Mouse (Mus musculus) limb, embryonic 11.5 days (tissue): ENCODE data around the gene Rab22a. TPM values are rescaled to one million over a fixed set of nuclear protein-coding genes. Genes with fewer than 3 reads are reported as not detected.
"Not testable (repeated sequence)": the region's sequence is repeated elsewhere in the genome, so short reads cannot be mapped to it uniquely, and the experiment has no call there.

Source experiments
- ATAC-seq: fragments of 200-750 bp; cut with Nextera tagmentation; 2 replicates; pipeline ENCODE4 v1.8.0; 2017; ENCODE audit warnings: low read depth; ENCODE audit not compliant: insufficient number of reproducible peaks, low FRiP score, low TSS enrichment
- DNase-seq: peaks from one replicate; pipeline ENCODE4 v3.0.0-alpha.2; 2015; ENCODE audit warnings: low spot score
- H3K27ac ChIP-seq: fragments of 300-500 bp; sonication (generic); replicated peaks from 2 replicates; pipeline ENCODE4 v1.5.1; 2014; ENCODE audit warnings: low read depth, mild to moderate bottlenecking, low read length
- H3K27me3 ChIP-seq: fragments of 300-500 bp; sonication (generic); 2 replicates; pipeline ENCODE4 v1.6.1; 2014; ENCODE audit warnings: mild to moderate bottlenecking, low read length, mixed read lengths; ENCODE audit not compliant: control insufficient read depth, insufficient read depth
- H3K36me3 ChIP-seq: fragments of 300-500 bp; sonication (generic); 2 replicates; pipeline ENCODE4 v1.6.1; 2014; ENCODE audit warnings: mild to moderate bottlenecking, low read length, moderate library complexity, mixed read lengths; ENCODE audit not compliant: control insufficient read depth, insufficient read depth
- H3K4me1 ChIP-seq: fragments of 300-500 bp; sonication (generic); 2 replicates; pipeline ENCODE4 v1.6.1; 2014; ENCODE audit warnings: low read length, mixed read lengths; ENCODE audit not compliant: control insufficient read depth, insufficient read depth
- H3K4me2 ChIP-seq: fragments of 300-500 bp; sonication (generic); 2 replicates; pipeline ENCODE4 v1.6.1; 2014; ENCODE audit warnings: low read depth, mild to moderate bottlenecking, moderate library complexity; ENCODE audit not compliant: severe bottlenecking
- H3K4me3 ChIP-seq: fragments of 300-500 bp; sonication (generic); 2 replicates; pipeline ENCODE4 v1.5.1; 2014; ENCODE audit warnings: low read depth, low read length
- H3K9ac ChIP-seq: fragments of 300-500 bp; sonication (generic); 2 replicates; pipeline ENCODE4 v1.6.1; 2014; ENCODE audit warnings: mild to moderate bottlenecking, low read length
- H3K9me3 ChIP-seq: fragments of 300-500 bp; sonication (generic); 2 replicates; pipeline ENCODE4 v1.6.1; 2016; ENCODE audit warnings: low read length; ENCODE audit not compliant: control insufficient read depth
- WGBS: fragments of 180-500 bp; shearing (Covaris S2); extraction: QIAGEN DNeasy Blood & Tissue Kit; methylation state at CpG from one replicate; pipeline ENCODE4 v1.1.7; 2014; 5-methylcytosine and 5-hydroxymethylcytosine counted together
- polyA plus RNA-seq: library from polyadenylated mRNA; unstranded; fragments of >200 nt; fragmentation: Nextera tagmentation; extraction: Ambion mirVana; gene quantifications from 2 replicates; pipeline ENCODE4 v1.2.1, GENCODE M21; 2014

The Rab22a gene
- polyA plus RNA-seq, 1 experiment from 2014 or later: 31.9 TPM

DNA sequence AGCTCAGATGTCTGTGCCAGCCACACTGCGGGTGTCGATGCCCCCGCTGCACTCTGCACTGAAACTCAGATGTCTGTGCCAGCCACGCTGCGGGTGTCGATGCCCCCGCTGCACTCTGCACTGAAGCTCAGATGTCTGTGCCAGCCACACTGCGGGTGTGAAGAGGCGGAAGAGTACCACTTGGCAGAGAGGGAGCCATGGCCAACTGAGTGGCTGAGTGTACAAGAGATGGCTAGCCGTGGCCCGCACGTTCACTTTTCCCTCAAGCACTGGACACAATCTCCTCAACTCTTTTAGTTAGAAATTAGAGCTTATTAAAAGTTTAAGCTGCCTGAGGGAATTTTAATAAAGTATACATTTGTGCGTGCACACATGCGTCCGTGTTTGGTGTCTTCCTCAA is 25.5 kb upstream of the Rab22a start:
- H3K27me3 ChIP-seq, H3K4me1 ChIP-seq, H3K9ac ChIP-seq, ATAC-seq, DNase-seq, H3K9me3 ChIP-seq, H3K27ac ChIP-seq, H3K36me3 ChIP-seq, H3K4me3 ChIP-seq, H3K4me2 ChIP-seq: not testable (repeated sequence)
- 96% methylated on average over 15 of the region's 15 CpGs for WGBS

DNA sequence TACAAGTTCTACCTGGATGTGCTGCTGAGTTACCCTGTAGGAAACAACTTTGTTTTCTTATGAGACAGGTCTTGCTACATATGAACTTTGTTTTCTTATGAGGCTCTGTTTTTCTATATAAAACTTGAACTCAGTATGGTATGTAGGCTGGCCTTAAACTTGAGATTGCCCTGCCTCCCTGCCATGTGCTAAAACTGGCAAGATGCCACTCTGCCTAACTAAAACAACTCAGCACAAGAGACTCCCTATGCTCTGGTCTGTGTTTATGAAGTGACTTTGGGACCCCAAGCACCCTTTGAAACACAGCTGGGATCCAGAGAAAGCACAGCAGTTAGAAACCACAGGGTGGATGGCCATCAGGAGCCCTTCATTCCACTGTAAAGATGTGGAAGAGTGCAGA is 18.2 kb upstream of the Rab22a start:
- DNase-seq (no peak), ATAC-seq (no peak)
- no peaks in the 10 kb centered on the region for H3K4me1 ChIP-seq
- H3K9ac ChIP-seq: no peak overlapping the region
- no peak overlapping the region for H3K4me2 ChIP-seq
- H3K27ac ChIP-seq: no peak overlapping the region
- no peaks in the 10 kb centered on the region for H3K27me3 ChIP-seq
- no peak overlapping the region for H3K4me3 ChIP-seq
- H3K9me3 ChIP-seq: no peaks in the 10 kb centered on the region; the same call in 1 of the 2 replicates
- H3K36me3 ChIP-seq: no peaks in the 10 kb centered on the region

GRCm38 (mm10) chr2:173642262-173642999 is 17.1 kb upstream of the Rab22a start:
- Histone ChIP-seq H3K27me3 (no peaks in the 10 kb centered on the region), H3K4me3 (no peak overlapping the region), H3K4me2 (no peak overlapping the region), H3K36me3 (no peaks in the 10 kb centered on the region), H3K9ac (no peak overlapping the region), H3K4me1 (no peaks in the 10 kb centered on the region), H3K9me3 (no peaks in the 10 kb centered on the region; the same call in 1 of the 2 replicates), H3K27ac (no peak overlapping the region)
- DNase-seq (no peak), ATAC-seq (no peak)
- WGBS: 59% methylated on average over 15 of the region's 15 CpGs

- Histone ChIP-seq H3K4me2 (no peak overlapping the region), H3K4me1 (no peaks in the 10 kb centered on the region), H3K4me3 (no peak overlapping the region), H3K9me3 (no peaks in the 10 kb centered on the region), H3K27me3 (no peaks in the 10 kb centered on the region), H3K27ac (no peak overlapping the region), H3K36me3 (no peaks in the 10 kb centered on the region), H3K9ac (no peak overlapping the region)
- WGBS: 87% methylated on average over 19 of the region's 19 CpGs
- DNase-seq (no peak), ATAC-seq (no peak)
Measured at GRCm38 (mm10) chr2:173647197-173647911, 12.2 kb upstream of the Rab22a start.

DNA sequence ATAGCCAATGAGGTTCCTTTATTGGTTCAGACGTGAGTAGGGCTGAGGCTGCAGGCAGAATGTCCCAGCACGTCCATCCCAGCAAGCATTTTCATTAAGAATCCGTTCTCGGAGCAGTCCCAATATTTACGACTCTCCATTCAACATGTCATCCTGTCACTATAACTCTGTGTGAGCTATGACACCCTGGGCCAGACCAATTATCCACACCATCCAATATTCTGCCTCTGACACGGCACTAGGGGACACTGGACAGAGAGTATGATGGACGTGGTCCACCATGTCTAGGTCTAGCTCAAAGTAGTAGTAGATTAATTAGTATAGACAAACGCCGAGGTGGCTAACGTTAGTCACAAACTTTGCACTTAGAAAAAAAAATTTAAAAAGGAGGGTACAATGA is 9.8 kb upstream of the Rab22a start:
- Histone ChIP-seq H3K4me1 (no peaks in the 10 kb centered on the region), H3K36me3 (no peaks in the 10 kb centered on the region), H3K4me3 (no peak overlapping the region), H3K9me3 (no peaks in the 10 kb centered on the region), H3K4me2 (no peak overlapping the region), H3K9ac (no peak overlapping the region), H3K27me3 (no peaks in the 10 kb centered on the region), H3K27ac (no peak overlapping the region)
- DNase-seq: no peak
- ATAC-seq: no peak
- 60% methylated on average over 10 of the region's 10 CpGs for WGBS

DNA sequence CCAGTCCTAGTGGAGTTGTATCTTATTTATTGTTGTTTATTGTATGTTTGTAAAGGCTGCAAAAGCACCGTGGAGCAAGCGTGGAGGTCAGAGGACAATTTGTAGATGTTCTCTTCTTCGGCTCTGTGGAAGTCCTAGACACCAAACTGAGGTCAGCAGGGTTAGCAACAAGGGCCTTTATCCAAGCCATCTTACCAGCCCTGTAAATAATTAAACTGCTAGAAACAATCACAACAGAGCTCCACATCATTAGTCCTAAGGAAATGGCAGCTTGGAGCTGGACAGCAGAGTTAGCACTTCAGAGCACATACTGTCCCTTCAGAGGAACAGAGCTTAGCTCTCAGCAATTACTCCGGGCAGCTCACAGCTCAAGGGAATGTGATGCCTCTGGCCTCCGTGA is 6.0 kb upstream of the Rab22a start:
- 0 out of 2 replicates have a peak, but pooled peaks cover 3% of the 10 kb centered on the region for H3K4me1 ChIP-seq
- 85% methylated on average over 5 of the region's 5 CpGs for WGBS
- H3K27me3 ChIP-seq: no peaks in the 10 kb centered on the region
- H3K36me3 ChIP-seq: no peaks in the 10 kb centered on the region
- H3K4me3 ChIP-seq: no peak overlapping the region
- H3K9ac ChIP-seq: no peak overlapping the region
- no peak overlapping the region for H3K4me2 ChIP-seq
- no peaks in the 10 kb centered on the region for H3K9me3 ChIP-seq
- DNase-seq (no peak), ATAC-seq (no peak)
- no peak overlapping the region for H3K27ac ChIP-seq

DNA sequence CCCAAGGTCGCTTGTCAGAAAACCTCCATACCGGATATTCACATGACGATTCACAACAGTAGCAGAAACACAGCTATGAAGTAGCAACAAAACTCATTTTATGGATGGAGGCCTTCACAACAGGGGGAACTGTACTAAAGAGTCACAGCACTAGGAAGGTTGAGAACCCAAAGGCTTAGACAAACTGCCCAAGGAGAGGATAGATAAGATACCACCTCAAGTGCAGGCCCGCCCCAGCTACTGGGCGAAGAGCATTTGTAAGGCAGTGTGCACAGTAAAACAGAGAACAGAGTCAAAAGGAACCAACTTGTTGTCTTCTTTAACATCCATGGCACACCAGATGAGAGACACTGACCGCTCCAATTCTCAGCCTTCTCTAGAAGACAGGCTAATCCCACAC is 1.8 kb upstream of the Rab22a start:
- H3K4me3 ChIP-seq: no peak overlapping the region
- H3K4me2 ChIP-seq: no peak overlapping the region
- 92% methylated on average over 6 of the region's 6 CpGs for WGBS

GRCm38 (mm10) chr2:173658517-173658916 is 1.0 kb upstream of the Rab22a start:
- H3K27ac ChIP-seq: no peak overlapping the region
- 96% methylated on average over 4 of the region's 4 CpGs for WGBS

More for the DNA sequence above, 1.8 kb upstream of the Rab22a start:
- Histone ChIP-seq H3K27me3 (no peaks in the 10 kb centered on the region), H3K9ac (no peak overlapping the region), H3K4me1 (0 out of 2 replicates have a peak, but pooled peaks cover 3% of the 10 kb centered on the region), H3K36me3 (no peaks in the 10 kb centered on the region; the same call in 1 of the 2 replicates), H3K27ac (no peak overlapping the region), H3K9me3 (no peaks in the 10 kb centered on the region)
- DNase-seq (no peak), ATAC-seq (no peak)

More at GRCm38 (mm10) chr2:173658517-173658916, 1.0 kb upstream of the Rab22a start:
- no peaks in the 10 kb centered on the region for H3K9me3 ChIP-seq
- H3K4me2 ChIP-seq: peak overlapping the region; percentile 59
- H3K27me3 ChIP-seq: no peaks in the 10 kb centered on the region
- H3K36me3 ChIP-seq: no peaks in the 10 kb centered on the region; the same call in 1 of the 2 replicates
- H3K9ac ChIP-seq: no peak overlapping the region; the same call in 1 of the 2 replicates
- 0 out of 2 replicates have a peak, but pooled peaks cover 3% of the 10 kb centered on the region for H3K4me1 ChIP-seq
- no peak for DNase-seq
- H3K4me3 ChIP-seq: peak overlapping the region; percentile 98
- ATAC-seq: no peak
